Mouse (Mus musculus): ENCODE measurements around the gene Gm10799. TPM values are rescaled to one million over a fixed set of nuclear protein-coding genes. Genes with fewer than 3 reads are reported as not detected.
"Not testable (repeated sequence)": the region's sequence is repeated elsewhere in the genome, so short reads cannot be mapped to it uniquely, and the experiment has no call there.

Gm10799 gene
- polyA plus RNA-seq (2015; fragmentation: Nextera tagmentation; extraction: Ambion mirVana): not detected in 2 replicates

- H3K9ac ChIP-seq; H3K9me3 ChIP-seq; H3K4me1 ChIP-seq (replicated peaks); H3K27ac ChIP-seq; H3K36me3 ChIP-seq; ATAC-seq; H3K4me3 ChIP-seq (replicated peaks); H3K27me3 ChIP-seq (replicated peaks); H3K4me2 ChIP-seq (replicated peaks): not testable (repeated sequence)
- WGBS: 80% methylated on average over 7 of the region's 7 CpGs
Observed at GRCm38 (mm10) chr2:104068450-104068849, at the start of gene Gm10799. Gene Gm10799 (minus strand): TSS chr2:104068550.

GRCm38 (mm10) chr2:104117173-104117572 is 48.8 kb upstream of the Gm10799 start:
- not testable (repeated sequence) for H3K9me3 ChIP-seq; H3K4me1 ChIP-seq (replicated peaks); H3K4me3 ChIP-seq (replicated peaks); H3K27ac ChIP-seq; H3K36me3 ChIP-seq; ATAC-seq; H3K4me2 ChIP-seq (replicated peaks); H3K27me3 ChIP-seq (replicated peaks); H3K9ac ChIP-seq

GRCm38 (mm10) chr2:104114898-104115297 is 46.5 kb upstream of the Gm10799 start:
- no peak for ATAC-seq
- no peak overlapping the region for H3K27ac ChIP-seq
- no peaks in the 10 kb centered on the region for H3K27me3 ChIP-seq (replicated peaks)
- H3K9me3 ChIP-seq: no peaks in the 10 kb centered on the region
- H3K4me1 ChIP-seq (replicated peaks): no peaks in the 10 kb centered on the region
- H3K4me3 ChIP-seq (replicated peaks): no peak overlapping the region
- H3K9ac ChIP-seq: no peak overlapping the region
- WGBS: 84% methylated on average over 3 of the region's 3 CpGs
- no peaks in the 10 kb centered on the region for H3K36me3 ChIP-seq
- H3K4me2 ChIP-seq (replicated peaks): no peak overlapping the region

DNA sequence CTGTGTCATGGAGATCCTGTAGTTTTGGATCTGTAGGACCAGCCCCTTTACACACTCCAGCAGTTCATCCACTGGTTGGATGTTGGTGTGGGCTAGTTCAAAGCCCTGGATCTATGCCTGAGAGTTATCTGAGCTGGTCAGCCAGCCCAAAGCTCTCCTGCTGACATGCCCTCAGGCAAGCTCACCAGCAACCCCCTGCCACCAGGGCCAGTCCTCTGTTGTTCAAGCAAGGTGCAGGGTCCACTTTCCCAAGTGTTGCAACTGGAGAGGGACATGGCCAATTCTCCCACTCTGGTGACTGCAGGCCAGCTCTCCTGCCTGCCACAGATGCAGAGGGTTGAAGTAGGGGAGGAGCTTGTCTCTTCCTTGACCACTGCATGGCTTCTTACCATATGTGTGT is 45.2 kb upstream of the Gm10799 start:
- not testable (repeated sequence) for H3K4me1 ChIP-seq (replicated peaks); H3K4me3 ChIP-seq (replicated peaks); H3K9me3 ChIP-seq; H3K27me3 ChIP-seq (replicated peaks); H3K9ac ChIP-seq; H3K27ac ChIP-seq; H3K36me3 ChIP-seq; H3K4me2 ChIP-seq (replicated peaks); ATAC-seq

- not testable (repeated sequence) for H3K4me3 ChIP-seq (replicated peaks)
Observed at GRCm38 (mm10) chr2:104111170-104111797, 42.9 kb upstream of the Gm10799 start.

GRCm38 (mm10) chr2:104110031-104110430 is 41.7 kb upstream of the Gm10799 start:
- 77% methylated on average over 4 of the region's 4 CpGs for WGBS
- no peak for ATAC-seq
- H3K9ac ChIP-seq: no peak overlapping the region

More at GRCm38 (mm10) chr2:104111170-104111797, 42.9 kb upstream of the Gm10799 start:
- not testable (repeated sequence) for H3K27ac ChIP-seq; H3K9ac ChIP-seq; H3K36me3 ChIP-seq; H3K4me1 ChIP-seq (replicated peaks); H3K9me3 ChIP-seq; H3K27me3 ChIP-seq (replicated peaks); H3K4me2 ChIP-seq (replicated peaks)
- ATAC-seq: peak; percentile 86
- no CpG with 5 or more reads among the region's 1 CpGs for WGBS

GRCm38 (mm10) chr2:104109528-104109927 is 41.2 kb upstream of the Gm10799 start:
- H3K27me3 ChIP-seq (replicated peaks): no peaks in the 10 kb centered on the region
- WGBS: 63% methylated on average over 2 of the region's 2 CpGs
- H3K4me3 ChIP-seq (replicated peaks): no peak overlapping the region
- H3K27ac ChIP-seq: no peak overlapping the region
- H3K4me1 ChIP-seq (replicated peaks): 0 out of 2 replicates have a peak, but pooled peaks cover 3% of the 10 kb centered on the region
- ATAC-seq: peak; percentile 29; the same call in 1 of the 2 replicates
- H3K9ac ChIP-seq: no peak overlapping the region
- H3K9me3 ChIP-seq: no peaks in the 10 kb centered on the region
- H3K36me3 ChIP-seq: no peaks in the 10 kb centered on the region
- no peak overlapping the region for H3K4me2 ChIP-seq (replicated peaks)

More at GRCm38 (mm10) chr2:104110031-104110430, 41.7 kb upstream of the Gm10799 start:
- no peak overlapping the region for H3K4me3 ChIP-seq (replicated peaks)
- H3K9me3 ChIP-seq: no peaks in the 10 kb centered on the region
- 0 out of 2 replicates have a peak, but pooled peaks cover 3% of the 10 kb centered on the region for H3K4me1 ChIP-seq (replicated peaks)
- H3K27ac ChIP-seq: no peak overlapping the region
- H3K36me3 ChIP-seq: no peaks in the 10 kb centered on the region
- no peak overlapping the region for H3K4me2 ChIP-seq (replicated peaks)
- no peaks in the 10 kb centered on the region for H3K27me3 ChIP-seq (replicated peaks)

DNA sequence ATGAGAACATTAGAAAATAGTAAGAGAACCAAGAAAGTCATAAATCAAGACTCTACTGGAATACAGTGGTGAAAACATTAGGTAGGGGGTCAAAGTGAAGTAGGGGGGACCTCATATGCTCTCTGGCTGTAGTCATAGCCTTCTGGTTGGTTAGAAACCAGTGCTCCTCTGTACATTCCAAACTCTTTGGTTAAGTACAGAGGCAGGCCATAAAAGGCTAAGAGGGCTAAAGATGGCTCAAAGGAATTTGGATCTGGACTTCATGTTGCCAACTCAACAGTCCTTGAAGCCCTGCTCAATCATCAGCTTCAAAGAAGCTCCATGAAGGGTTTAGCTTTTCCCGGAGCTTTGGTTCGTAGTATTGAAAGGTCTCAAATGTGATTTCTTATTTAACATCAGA is 40.7 kb upstream of the Gm10799 start:
- H3K27ac ChIP-seq; H3K27me3 ChIP-seq (replicated peaks); H3K4me1 ChIP-seq (replicated peaks); ATAC-seq; H3K4me2 ChIP-seq (replicated peaks); H3K4me3 ChIP-seq (replicated peaks); H3K9ac ChIP-seq; H3K36me3 ChIP-seq; H3K9me3 ChIP-seq: not testable (repeated sequence)
- WGBS: 74% methylated on average over 2 of the region's 2 CpGs

DNA sequence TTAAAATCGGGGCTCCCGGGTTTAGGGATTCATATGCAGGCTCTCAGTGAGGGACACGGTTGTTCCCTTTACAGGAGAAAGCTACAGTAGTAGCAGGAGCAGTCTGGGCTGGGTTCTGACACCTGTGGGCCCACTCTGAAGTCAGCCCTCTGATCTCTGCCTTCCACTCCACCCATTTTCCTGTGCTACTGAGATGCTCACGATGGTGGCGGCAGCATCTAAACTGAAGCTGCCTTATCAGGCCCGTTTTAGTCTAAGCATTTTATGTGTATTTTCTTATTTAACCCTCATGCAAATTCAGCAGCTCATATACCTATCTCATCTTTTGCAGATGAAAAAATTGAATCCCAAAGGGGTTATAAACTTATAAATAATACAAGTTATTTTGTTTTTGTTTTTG is 36.5 kb upstream of the Gm10799 start:
- WGBS: 88% methylated on average over 6 of the region's 6 CpGs
- H3K4me3 ChIP-seq (replicated peaks): no peak overlapping the region
- 0 out of 2 replicates have a peak, but pooled peaks cover 3% of the 10 kb centered on the region for H3K4me1 ChIP-seq (replicated peaks)
- no peaks in the 10 kb centered on the region for H3K9me3 ChIP-seq
- ATAC-seq: no peak
- no peaks in the 10 kb centered on the region for H3K27me3 ChIP-seq (replicated peaks)
- H3K4me2 ChIP-seq (replicated peaks): no peak overlapping the region
- no peak overlapping the region for H3K27ac ChIP-seq
- H3K36me3 ChIP-seq: no peaks in the 10 kb centered on the region
- H3K9ac ChIP-seq: no peak overlapping the region

- no peak for ATAC-seq
- no peaks in the 10 kb centered on the region for H3K27me3 ChIP-seq (replicated peaks)
- no peak overlapping the region for H3K4me2 ChIP-seq (replicated peaks)
- H3K4me3 ChIP-seq (replicated peaks): no peak overlapping the region
- H3K9me3 ChIP-seq: no peaks in the 10 kb centered on the region
- no peaks in the 10 kb centered on the region for H3K36me3 ChIP-seq
- peaks cover 4% of the 10 kb centered on the region; the same call in 1 of the 2 replicates for H3K4me1 ChIP-seq (replicated peaks)
- H3K9ac ChIP-seq: no peak overlapping the region
- H3K27ac ChIP-seq: no peak overlapping the region
- 49% methylated on average over 1 of the region's 1 CpGs for WGBS
Observed at GRCm38 (mm10) chr2:104099946-104100345, 31.6 kb upstream of the Gm10799 start.

- Histone ChIP-seq H3K36me3 (no peaks in the 10 kb centered on the region), H3K27me3 (replicated peaks) (no peaks in the 10 kb centered on the region), H3K4me1 (replicated peaks) (peaks cover 4% of the 10 kb centered on the region; the same call in 1 of the 2 replicates), H3K9me3 (no peaks in the 10 kb centered on the region), H3K4me3 (replicated peaks) (no peak overlapping the region), H3K9ac (no peak overlapping the region), H3K27ac (no peak overlapping the region), H3K4me2 (replicated peaks) (no peak overlapping the region)
- 90% methylated on average over 2 of the region's 2 CpGs for WGBS
- no peak for ATAC-seq
Observed at GRCm38 (mm10) chr2:104099231-104099585, 30.9 kb upstream of the Gm10799 start.

DNA sequence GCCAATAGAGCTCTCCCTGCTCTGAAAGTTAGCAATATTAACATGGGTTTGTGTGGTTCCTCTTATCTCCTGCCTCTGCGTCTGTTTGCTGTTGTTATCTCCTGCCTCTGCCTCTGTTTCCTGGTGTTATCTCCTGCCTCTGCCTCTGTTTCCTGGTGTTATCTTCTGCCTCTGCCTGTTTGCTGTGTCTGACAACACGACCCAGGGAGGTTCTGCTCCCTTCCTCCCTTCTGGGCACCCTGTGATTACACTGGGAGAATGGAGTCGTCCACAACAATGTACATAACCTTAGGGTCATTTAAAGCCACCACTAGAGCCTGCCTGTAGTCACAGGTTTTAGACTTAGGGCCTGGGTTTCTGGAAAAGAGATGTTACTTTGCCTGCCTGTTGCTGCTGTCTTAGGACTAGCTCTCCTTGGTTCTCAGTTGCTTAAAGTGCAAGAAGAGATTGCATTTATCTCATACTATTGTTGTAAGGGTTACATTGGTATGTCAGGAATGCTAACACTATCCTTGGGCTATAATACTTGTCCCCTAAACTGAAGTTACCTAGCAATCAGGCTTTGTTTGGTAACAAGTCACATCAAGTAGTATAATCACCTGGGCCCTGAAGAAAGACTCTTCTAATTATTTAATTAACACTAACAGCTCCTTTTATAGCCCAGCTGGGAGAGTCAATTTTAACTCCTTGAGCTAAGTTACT is 30.3 kb upstream of the Gm10799 start:
- H3K9ac ChIP-seq: no peak overlapping the region
- H3K4me2 ChIP-seq (replicated peaks): no peak overlapping the region
- H3K9me3 ChIP-seq: no peaks in the 10 kb centered on the region
- whole genome bisulfite sequencing: 13% methylated on average over 3 of the region's 3 CpGs
- peaks cover 4% of the 10 kb centered on the region; the same call in 1 of the 2 replicates for H3K4me1 ChIP-seq (replicated peaks)
- H3K36me3 ChIP-seq: no peaks in the 10 kb centered on the region
- no peak overlapping the region for H3K4me3 ChIP-seq (replicated peaks)
- ATAC-seq: peak; percentile 46
- H3K27ac ChIP-seq: no peak overlapping the region
- no peaks in the 10 kb centered on the region for H3K27me3 ChIP-seq (replicated peaks)

GRCm38 (mm10) chr2:104097396-104097795 is 29.0 kb upstream of the Gm10799 start:
- H3K9ac ChIP-seq; ATAC-seq; H3K4me1 ChIP-seq (replicated peaks); H3K27ac ChIP-seq; H3K27me3 ChIP-seq (replicated peaks); H3K4me2 ChIP-seq (replicated peaks); H3K4me3 ChIP-seq (replicated peaks); H3K9me3 ChIP-seq; H3K36me3 ChIP-seq: not testable (repeated sequence)
- 93% methylated on average over 4 of the region's 4 CpGs for WGBS

All from intestine, embryonic 15.5 days (tissue).